Mouse (Mus musculus): ENCODE results near the gene Crebbp. TPM values are rescaled to one million over a fixed set of nuclear protein-coding genes. Genes with fewer than 3 reads are reported as not detected.
A peak's percentile ranks its signal among the peaks of the same experiment; 100 is the strongest.
"Not testable (repeated sequence)": the region's sequence is repeated elsewhere in the genome, so short reads cannot be mapped to it uniquely, and the experiment has no call there.

Gene Crebbp
- polyA plus RNA-seq, 1 experiment from 2014 or later, result 45.7 TPM

DNA sequence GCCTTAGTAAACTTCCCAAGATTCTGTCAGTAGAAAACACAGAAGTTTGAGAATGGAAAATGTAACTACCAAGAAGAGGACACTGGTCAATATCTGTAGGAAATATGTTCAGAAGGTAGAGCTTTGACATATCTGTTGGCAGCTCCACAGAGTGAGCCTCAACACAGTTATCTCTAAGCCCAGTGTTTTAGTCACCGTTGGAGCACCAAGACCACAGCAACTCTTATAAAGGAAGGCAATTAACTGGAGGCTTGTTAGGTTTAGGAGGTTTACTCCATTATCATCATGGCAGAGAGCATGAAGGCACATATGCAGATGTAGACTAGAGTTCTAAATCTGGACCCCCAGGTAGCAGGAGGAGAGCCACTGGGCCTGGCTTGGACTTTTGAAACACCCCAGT, 80.0 kb downstream of the Crebbp start:
- peaks cover 21% of the 10 kb centered on the region for H3K36me3 ChIP-seq

DNA sequence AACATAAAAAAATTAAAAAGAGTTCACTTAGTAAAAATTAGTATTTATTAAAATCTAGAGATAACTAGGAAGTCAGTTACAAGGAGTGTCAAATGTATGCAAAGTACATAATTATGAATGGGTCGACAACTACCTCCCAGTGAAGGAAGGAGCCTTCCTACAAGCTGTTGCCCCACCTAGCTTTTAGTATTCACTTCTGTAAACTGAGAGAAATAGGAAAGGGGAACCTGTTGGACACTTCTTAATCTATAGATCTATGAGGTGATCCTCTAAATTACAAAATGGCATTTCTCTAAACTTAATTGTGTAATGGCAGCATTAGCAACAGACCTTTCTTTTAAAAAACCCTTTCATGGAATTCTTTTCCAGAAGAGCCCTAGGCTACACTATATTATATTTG, 84.9 kb downstream of the Crebbp start:
- no peak overlapping the region for H3K4me2 ChIP-seq (replicated peaks)
- no peaks in the 10 kb centered on the region for H3K9me3 ChIP-seq (replicated peaks)
- no peak overlapping the region for H3K27ac ChIP-seq
- H3K36me3 ChIP-seq, result peaks cover 41% of the 10 kb centered on the region
- H3K27me3 ChIP-seq, result no peaks in the 10 kb centered on the region
- 89% methylated on average over 1 of the region's 1 CpGs for WGBS
- no peak overlapping the region for H3K9ac ChIP-seq
- H3K4me3 ChIP-seq, result no peak overlapping the region
- H3K4me1 ChIP-seq, result no peaks in the 10 kb centered on the region
- no peak for ATAC-seq (ENCODE audit: low FRiP score)

More for the DNA sequence above, 80.0 kb downstream of the Crebbp start:
- H3K4me1 ChIP-seq, result no peaks in the 10 kb centered on the region
- ATAC-seq (ENCODE audit: low FRiP score), result no peak
- 97% methylated on average over 1 of the region's 1 CpGs for WGBS
- H3K27me3 ChIP-seq, result no peaks in the 10 kb centered on the region
- H3K4me3 ChIP-seq, result no peak overlapping the region
- no peak overlapping the region for H3K27ac ChIP-seq
- H3K9me3 ChIP-seq (replicated peaks), result no peaks in the 10 kb centered on the region
- no peak overlapping the region for H3K4me2 ChIP-seq (replicated peaks)
- H3K9ac ChIP-seq, result no peak overlapping the region

DNA sequence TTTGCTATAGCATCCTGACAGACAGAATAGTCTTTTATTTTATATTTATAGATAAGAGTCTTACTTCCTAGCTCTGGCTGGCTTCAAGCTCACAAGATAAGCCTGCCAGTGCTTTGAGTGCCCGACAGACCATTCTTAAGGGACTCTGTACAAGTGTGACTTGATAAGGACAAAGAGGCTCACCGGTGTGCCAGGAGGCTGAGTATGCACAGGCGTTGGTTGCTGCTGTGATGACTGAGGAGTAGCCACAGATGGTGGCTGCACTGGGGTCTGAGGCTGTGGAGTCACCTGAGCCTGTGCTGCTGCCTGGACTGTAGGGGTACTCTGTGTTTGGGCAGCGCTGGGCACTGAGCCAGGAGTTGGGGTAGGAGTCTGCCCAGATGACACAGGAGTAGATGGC, 96.7 kb downstream of the Crebbp start:
- Histone ChIP-seq H3K9ac (no peak overlapping the region), H3K9me3 (replicated peaks) (no peaks in the 10 kb centered on the region), H3K27ac (no peak overlapping the region), H3K27me3 (no peaks in the 10 kb centered on the region), H3K36me3 (peaks cover 83% of the 10 kb centered on the region), H3K4me3 (no peak overlapping the region), H3K4me2 (replicated peaks) (no peak overlapping the region), H3K4me1 (no peaks in the 10 kb centered on the region)
- no peak for ATAC-seq (ENCODE audit: low FRiP score)
- 98% methylated on average over 4 of the region's 4 CpGs for WGBS

DNA sequence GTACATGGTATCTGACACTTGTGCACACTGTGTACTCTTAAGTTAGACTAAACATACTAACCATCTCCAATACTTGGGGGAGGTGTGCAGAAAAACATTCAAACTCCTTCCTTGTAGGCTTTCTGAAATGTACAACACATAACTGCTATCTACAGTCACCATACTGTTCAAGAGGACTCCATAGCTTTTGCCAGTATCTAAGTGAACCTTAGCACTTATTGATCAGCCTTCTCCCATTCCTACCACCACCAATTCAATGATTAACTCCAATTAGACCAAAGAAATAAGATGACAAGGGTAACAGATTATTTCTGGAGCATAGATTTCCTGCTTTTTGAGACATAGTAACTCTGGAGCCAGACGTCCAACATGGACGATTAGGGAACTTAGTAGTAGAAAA, 113.4 kb downstream of the Crebbp start:
- no peaks in the 10 kb centered on the region for H3K9me3 ChIP-seq (replicated peaks)
- 90% methylated on average over 2 of the region's 2 CpGs for WGBS
- no peak overlapping the region for H3K4me3 ChIP-seq
- no peak for ATAC-seq (ENCODE audit: low FRiP score)
- no peaks in the 10 kb centered on the region for H3K4me1 ChIP-seq
- H3K9ac ChIP-seq, result no peak overlapping the region
- H3K27ac ChIP-seq, result no peak overlapping the region
- no peaks in the 10 kb centered on the region for H3K27me3 ChIP-seq
- H3K4me2 ChIP-seq (replicated peaks), result no peak overlapping the region
- peaks cover 53% of the 10 kb centered on the region for H3K36me3 ChIP-seq

DNA sequence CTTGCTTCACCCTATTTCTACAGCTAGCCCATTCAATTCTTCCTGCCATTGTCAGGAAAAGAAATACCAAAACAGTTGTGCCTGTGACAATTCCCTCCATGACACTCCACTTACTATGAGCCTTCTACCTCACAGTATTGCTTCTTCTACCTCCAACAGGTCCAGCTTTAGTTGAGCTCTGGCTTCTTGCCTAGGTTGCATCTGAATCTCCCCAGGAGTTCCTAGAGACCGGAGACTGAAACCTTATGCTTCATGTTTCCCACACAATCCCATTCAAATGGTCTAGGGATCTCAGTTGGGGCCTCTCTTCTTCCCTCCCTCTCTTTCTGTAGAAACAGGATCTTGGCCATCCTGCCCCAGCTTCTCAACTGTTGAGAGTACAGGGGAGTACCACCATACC, 116.3 kb downstream of the Crebbp start:
- Histone ChIP-seq H3K36me3 (peaks cover 78% of the 10 kb centered on the region), H3K9ac (no peak overlapping the region), H3K9me3 (replicated peaks) (no peaks in the 10 kb centered on the region), H3K4me2 (replicated peaks) (no peak overlapping the region), H3K4me3 (no peak overlapping the region), H3K27ac (no peak overlapping the region), H3K27me3 (no peaks in the 10 kb centered on the region), H3K4me1 (no peaks in the 10 kb centered on the region)
- no peak for ATAC-seq (ENCODE audit: low FRiP score)
- WGBS, result 90% methylated on average over 1 of the region's 1 CpGs

DNA sequence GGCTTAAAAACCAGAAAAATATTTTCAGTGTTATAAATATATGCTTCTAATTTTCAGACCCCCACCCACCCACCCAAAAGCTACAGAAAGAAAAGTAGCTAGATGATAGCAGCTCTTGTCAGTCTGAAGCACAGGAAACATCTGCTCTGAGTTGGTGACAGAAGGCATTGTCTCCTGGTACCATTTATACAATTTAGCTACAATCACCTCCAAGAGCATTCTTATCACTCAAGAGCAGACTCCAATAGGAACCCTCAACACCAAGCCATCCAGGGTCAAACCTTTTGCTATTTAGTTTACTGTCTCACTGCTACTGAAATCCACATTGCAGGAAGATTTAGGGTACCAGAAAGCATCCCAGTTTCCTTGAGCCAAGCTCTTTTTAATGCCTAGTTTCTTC, 116.9 kb downstream of the Crebbp start:
- no peaks in the 10 kb centered on the region for H3K9me3 ChIP-seq (replicated peaks)
- no peak overlapping the region for H3K4me3 ChIP-seq
- ATAC-seq (ENCODE audit: low FRiP score), result no peak
- H3K9ac ChIP-seq, result no peak overlapping the region
- no peak overlapping the region for H3K4me2 ChIP-seq (replicated peaks)
- peaks cover 81% of the 10 kb centered on the region for H3K36me3 ChIP-seq
- no peak overlapping the region for H3K27ac ChIP-seq
- H3K27me3 ChIP-seq, result no peaks in the 10 kb centered on the region
- no peaks in the 10 kb centered on the region for H3K4me1 ChIP-seq

DNA sequence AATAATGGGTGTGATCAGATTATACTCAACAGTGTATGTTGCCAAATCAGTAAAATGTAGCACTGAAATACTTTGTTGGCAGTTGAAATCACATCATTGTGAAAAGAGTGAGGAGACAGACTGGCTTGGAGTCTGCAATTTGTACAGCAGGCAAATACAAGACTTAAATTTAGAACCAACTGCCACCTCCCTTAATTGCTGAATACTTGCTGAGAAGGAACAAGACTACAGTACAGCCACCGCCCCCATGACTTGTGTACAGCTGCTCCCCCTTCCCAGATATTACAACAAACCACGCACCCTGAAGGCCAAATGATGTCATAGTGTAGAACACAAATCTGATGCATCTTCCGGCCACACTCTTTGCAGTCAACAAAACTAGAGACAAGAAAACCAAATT, 117.7 kb downstream of the Crebbp start:
- no peak for ATAC-seq (ENCODE audit: low FRiP score)

DNA sequence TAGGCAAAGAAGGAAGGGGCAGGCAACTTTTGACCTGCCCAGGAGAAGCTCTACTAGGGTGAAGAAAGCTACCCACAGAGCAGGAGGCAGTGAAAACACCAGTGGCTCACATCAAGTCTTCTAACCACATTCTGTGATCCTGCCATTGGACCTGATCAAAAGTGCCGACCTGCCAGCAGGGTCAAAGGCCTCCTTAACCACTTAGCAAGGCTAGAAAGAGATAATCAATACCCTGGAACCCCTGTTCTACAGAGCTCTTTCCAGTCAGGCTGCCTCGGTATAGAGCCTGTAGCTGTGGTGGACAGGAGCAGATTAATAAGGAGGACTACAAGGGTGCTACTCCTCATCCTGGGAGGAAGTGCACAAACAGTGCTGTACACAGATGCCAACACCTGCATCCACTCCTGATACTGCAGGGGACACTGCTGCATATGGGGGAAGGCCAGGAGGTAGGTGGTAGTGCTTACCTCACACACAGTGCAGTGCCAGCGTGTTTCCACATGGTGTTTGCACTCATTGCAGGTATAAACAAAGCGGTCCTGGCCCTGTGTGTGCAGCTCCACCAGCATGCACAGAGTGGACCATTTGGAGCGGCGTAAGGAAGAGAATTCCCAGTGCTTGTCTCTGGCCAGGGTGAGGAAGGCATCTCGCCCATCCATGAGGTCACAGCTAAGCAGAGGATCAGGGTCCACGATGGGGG, 126.4 kb downstream of the Crebbp start:
- no peaks in the 10 kb centered on the region for H3K9me3 ChIP-seq (replicated peaks)
- H3K4me3 ChIP-seq, result no peak overlapping the region
- no peaks in the 10 kb centered on the region for H3K27me3 ChIP-seq
- H3K4me1 ChIP-seq, result no peaks in the 10 kb centered on the region
- ATAC-seq (ENCODE audit: low FRiP score), result no peak
- WGBS, result 94% methylated on average over 8 of the region's 8 CpGs
- H3K27ac ChIP-seq, result no peak overlapping the region
- peaks cover 87% of the 10 kb centered on the region for H3K36me3 ChIP-seq
- H3K4me2 ChIP-seq (replicated peaks), result no peak overlapping the region
- no peak overlapping the region for H3K9ac ChIP-seq

More for the DNA sequence above, 117.7 kb downstream of the Crebbp start:
- no peaks in the 10 kb centered on the region for H3K9me3 ChIP-seq (replicated peaks)
- no peaks in the 10 kb centered on the region for H3K27me3 ChIP-seq
- H3K4me3 ChIP-seq, result no peak overlapping the region
- H3K4me1 ChIP-seq, result no peaks in the 10 kb centered on the region
- H3K27ac ChIP-seq, result no peak overlapping the region
- H3K4me2 ChIP-seq (replicated peaks), result no peak overlapping the region
- WGBS, result 96% methylated on average over 3 of the region's 3 CpGs
- no peak overlapping the region for H3K9ac ChIP-seq
- peaks cover 85% of the 10 kb centered on the region for H3K36me3 ChIP-seq

DNA sequence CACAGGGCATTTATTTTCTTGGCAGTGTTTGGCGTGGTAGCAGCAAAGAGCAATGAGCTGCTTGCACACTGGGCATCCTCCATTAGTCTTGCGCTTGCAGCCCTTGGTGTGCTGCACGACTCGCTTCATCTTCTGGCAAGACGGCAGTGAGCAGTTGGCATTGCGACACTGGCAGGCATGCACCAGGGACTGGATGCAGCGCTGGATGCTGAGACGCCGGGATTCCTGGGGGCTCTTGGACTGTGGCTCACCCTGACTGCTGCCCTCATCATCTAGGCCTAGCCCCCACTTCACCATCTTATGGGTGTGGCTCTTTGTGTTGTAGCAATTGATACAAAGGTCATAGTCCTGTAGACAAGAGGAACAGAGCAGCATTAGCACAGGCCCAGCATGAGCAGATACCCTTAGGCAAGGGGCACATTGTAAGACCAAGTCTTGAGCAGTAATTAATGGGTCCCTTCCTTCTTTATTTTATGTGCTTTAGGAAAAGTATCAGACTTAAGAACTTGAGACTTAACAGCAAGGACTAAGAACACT, 127.9 kb downstream of the Crebbp start:
- Histone ChIP-seq H3K9ac (no peak overlapping the region), H3K4me1 (no peaks in the 10 kb centered on the region), H3K27me3 (no peaks in the 10 kb centered on the region), H3K27ac (no peak overlapping the region), H3K9me3 (replicated peaks) (no peaks in the 10 kb centered on the region), H3K4me2 (replicated peaks) (no peak overlapping the region), H3K36me3 (peaks cover 83% of the 10 kb centered on the region), H3K4me3 (no peak overlapping the region)
- ATAC-seq (ENCODE audit: low FRiP score), result no peak
- WGBS, result 97% methylated on average over 9 of the region's 9 CpGs

DNA sequence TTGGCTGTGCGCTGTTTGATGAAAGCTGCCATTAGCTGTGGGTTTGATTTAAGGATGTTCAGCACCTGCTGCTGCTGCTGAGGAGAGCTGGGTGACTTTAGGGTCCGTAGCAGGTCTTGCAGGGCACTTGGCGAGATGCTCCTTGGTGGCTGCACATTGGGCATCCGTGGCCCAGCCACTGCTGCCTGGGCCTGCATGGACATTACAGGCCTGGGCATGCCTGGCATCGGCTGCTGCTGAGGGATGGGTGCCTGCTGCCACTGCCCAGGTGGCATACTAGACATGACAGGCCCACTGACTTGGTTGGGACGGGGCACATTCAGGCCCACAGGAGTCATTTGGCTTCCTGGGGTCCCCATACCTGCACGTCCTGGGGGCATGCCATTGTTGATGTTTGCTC, 128.7 kb downstream of the Crebbp start:
- 96% methylated on average over 7 of the region's 7 CpGs for WGBS
- no peak for ATAC-seq (ENCODE audit: low FRiP score)

DNA sequence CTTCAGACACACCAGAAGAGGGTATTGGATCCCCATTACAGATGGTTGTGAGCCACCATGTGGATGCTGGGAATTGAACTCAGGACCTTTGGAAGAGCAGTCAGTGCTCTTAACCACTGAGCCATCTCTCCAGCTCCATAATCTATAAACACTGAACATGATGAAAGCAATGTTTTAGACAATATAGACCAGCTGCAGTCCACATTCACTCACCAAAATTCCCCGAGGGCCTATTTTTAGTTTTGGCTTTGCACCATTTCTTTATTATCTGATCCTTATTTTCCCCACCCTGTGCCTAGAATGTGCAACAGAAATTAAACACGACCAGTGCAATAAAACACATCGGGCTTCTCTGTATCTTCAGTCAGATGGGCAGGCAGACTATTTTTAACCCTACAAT, 133.4 kb downstream of the Crebbp start:
- 81% methylated on average over 3 of the region's 3 CpGs for WGBS
- not testable (repeated sequence) for H3K9me3 ChIP-seq (replicated peaks); H3K4me1 ChIP-seq; ATAC-seq (ENCODE audit: low FRiP score); H3K27me3 ChIP-seq; H3K27ac ChIP-seq; H3K4me3 ChIP-seq; H3K9ac ChIP-seq; H3K4me2 ChIP-seq (replicated peaks)
- H3K36me3 ChIP-seq, result peaks cover 30% of the 10 kb centered on the region

More for the DNA sequence above, 128.7 kb downstream of the Crebbp start:
- Histone ChIP-seq H3K4me2 (replicated peaks) (no peak overlapping the region), H3K36me3 (peaks cover 74% of the 10 kb centered on the region), H3K4me1 (no peaks in the 10 kb centered on the region), H3K27me3 (no peaks in the 10 kb centered on the region), H3K9me3 (replicated peaks) (no peaks in the 10 kb centered on the region), H3K9ac (no peak overlapping the region), H3K27ac (no peak overlapping the region), H3K4me3 (no peak overlapping the region)

DNA sequence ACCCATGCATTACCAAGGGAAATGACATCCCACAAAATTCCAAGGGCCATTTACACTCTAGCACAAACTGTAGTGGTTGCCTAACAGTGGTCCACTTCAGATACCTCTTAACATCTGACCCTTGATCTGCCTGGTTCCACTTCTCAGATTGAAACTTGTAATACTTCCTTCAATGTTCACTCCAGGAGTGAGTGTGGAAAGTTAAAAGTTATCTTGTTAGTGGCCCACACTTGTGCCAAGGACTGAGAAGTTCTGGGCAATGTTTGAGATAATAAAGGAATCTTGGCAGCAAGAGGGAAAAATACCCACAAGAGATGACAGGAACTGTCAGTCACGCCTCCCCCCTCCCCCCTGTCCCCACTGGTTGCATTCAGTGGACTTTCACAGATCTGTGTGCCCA, 134.1 kb downstream of the Crebbp start:
- peaks cover 22% of the 10 kb centered on the region for H3K36me3 ChIP-seq
- no peaks in the 10 kb centered on the region for H3K9me3 ChIP-seq (replicated peaks)
- no peaks in the 10 kb centered on the region for H3K27me3 ChIP-seq
- H3K27ac ChIP-seq, result no peak overlapping the region
- H3K4me3 ChIP-seq, result no peak overlapping the region
- peaks cover 8% of the 10 kb centered on the region for H3K4me1 ChIP-seq
- WGBS, result 73% methylated on average over 1 of the region's 1 CpGs
- no peak overlapping the region for H3K9ac ChIP-seq
- H3K4me2 ChIP-seq (replicated peaks), result no peak overlapping the region
- ATAC-seq (ENCODE audit: low FRiP score), result no peak

DNA sequence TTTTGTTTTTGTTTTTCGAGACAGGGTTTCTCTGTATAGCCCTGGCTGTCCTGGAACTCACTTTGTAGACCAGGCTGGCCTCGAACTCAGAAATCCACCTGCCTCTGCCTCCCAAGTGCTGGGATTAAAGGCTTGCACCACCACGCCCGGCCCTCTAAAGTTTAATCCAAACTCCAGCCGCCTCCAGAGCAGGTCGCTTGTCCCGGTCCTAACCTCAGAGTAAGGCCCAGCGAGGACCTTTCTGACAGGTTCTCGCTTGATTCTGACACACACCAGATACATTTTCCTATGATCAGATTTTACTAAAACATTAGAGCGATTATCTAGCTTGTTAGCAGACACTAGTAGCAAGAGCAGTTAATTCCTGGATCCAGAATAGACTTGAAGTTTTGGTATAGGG, 135.5 kb downstream of the Crebbp start:
- Histone ChIP-seq H3K4me2 (replicated peaks) (peak overlapping the region; percentile 70), H3K36me3 (peaks cover 14% of the 10 kb centered on the region; the same call in 1 of the 2 replicates)
- H3K27ac ChIP-seq; H3K4me3 ChIP-seq; H3K9ac ChIP-seq; ATAC-seq (ENCODE audit: low FRiP score); H3K27me3 ChIP-seq; H3K4me1 ChIP-seq; H3K9me3 ChIP-seq (replicated peaks): not testable (repeated sequence)
- WGBS, result 73% methylated on average over 10 of the region's 10 CpGs
